Mouse (Mus musculus): ENCODE results near the gene Tlr8. TPM values are rescaled to one million over a fixed set of nuclear protein-coding genes. Genes with fewer than 3 reads are reported as not detected.
"Not testable (repeated sequence)": the region's sequence is repeated elsewhere in the genome, so short reads cannot be mapped to it uniquely, and the experiment has no call there.

Gene Tlr8
- polyA plus RNA-seq (2015; fragmentation: Nextera tagmentation; extraction: Ambion mirVana) = 0.08 TPM in 1 of 2 replicates, not detected in the other

DNA sequence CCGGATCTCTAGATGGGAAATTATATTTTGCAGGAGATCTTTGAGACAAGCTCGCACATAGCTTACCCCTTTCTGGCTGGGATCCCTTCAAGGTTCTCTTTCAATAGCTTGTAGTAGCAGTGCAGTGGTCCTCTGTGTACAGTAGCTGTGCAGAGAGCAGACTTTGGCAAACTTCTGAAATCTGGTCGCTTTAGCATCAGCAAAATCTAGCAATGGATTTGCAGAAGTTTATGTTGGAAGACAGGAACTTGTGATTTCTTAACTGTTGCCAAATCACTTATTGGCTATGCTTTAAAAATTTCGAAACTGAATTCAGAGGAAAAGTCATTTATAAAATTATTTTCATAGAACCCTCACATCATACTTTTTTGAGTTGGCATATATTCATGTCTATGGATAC, at the start of gene Tlr8:
Gene Tlr8 (minus strand): TSS at position 244 of the 400 bp plus-strand sequence.
- Histone ChIP-seq H3K4me2 (no peak within 1 kb of the TSS), H3K27me3 (replicated peaks) (0 out of 2 replicates have a peak, but pooled peaks cover 12% of the 10 kb centered on the region), H3K4me3 (replicated peaks) (no peak within 1 kb of the TSS), H3K9ac (replicated peaks) (no peak within 1 kb of the TSS), H3K27ac (replicated peaks) (no peak within 1 kb of the TSS), H3K4me1 (no peaks in the 10 kb centered on the region), H3K9me3 (replicated peaks) (no peaks in the 10 kb centered on the region), H3K36me3 (no peaks in the 10 kb centered on the region)
- WGBS = 83% methylated on average over 4 of the region's 4 CpGs
- no peak for ATAC-seq (ENCODE audit: low FRiP score)

GRCm38 (mm10) chrX:167302061-167302460, 37.9 kb upstream of the Tlr8 start:
- H3K4me1 ChIP-seq; H3K9ac ChIP-seq (replicated peaks); H3K36me3 ChIP-seq; H3K4me2 ChIP-seq; H3K9me3 ChIP-seq (replicated peaks); ATAC-seq (ENCODE audit: low FRiP score); H3K4me3 ChIP-seq (replicated peaks); H3K27ac ChIP-seq (replicated peaks); H3K27me3 ChIP-seq (replicated peaks): not testable (repeated sequence)
- 80% methylated on average over 1 of the region's 1 CpGs for WGBS

GRCm38 (mm10) chrX:167276953-167277352, 12.8 kb upstream of the Tlr8 start:
- Histone ChIP-seq H3K4me3 (replicated peaks) (no peak overlapping the region), H3K9me3 (replicated peaks) (no peaks in the 10 kb centered on the region), H3K36me3 (no peaks in the 10 kb centered on the region), H3K27ac (replicated peaks) (no peak overlapping the region), H3K4me2 (0 out of 2 replicates have a peak overlapping the region, but pooled peaks have one; percentile 26), H3K27me3 (replicated peaks) (peaks cover 4% of the 10 kb centered on the region), H3K9ac (replicated peaks) (no peak overlapping the region), H3K4me1 (no peaks in the 10 kb centered on the region)
- WGBS = 23% methylated on average over 9 of the region's 9 CpGs
- no peak for ATAC-seq (ENCODE audit: low FRiP score)

DNA sequence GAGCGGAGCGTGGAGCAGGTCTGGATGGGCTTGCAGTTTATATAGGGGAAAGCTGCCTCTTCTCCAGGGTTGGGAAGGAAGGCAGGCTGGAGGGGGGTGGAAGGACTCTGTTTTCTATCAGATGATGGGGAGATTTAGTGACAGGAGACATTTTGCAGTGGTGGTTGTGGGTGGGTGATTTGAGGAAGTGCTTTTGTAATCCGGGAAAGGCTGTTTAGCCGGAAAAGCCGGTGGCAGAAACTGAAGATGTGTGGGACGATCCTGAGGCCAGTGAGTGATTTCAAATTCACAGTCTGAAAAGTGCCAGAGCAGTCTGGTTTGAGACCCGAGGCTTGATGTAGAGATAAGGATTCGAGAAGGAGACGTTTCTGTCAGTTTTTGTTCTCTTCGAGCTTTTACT, 12.4 kb upstream of the Tlr8 start:
- Histone ChIP-seq H3K4me1 (no peaks in the 10 kb centered on the region), H3K4me3 (replicated peaks) (no peak overlapping the region), H3K36me3 (no peaks in the 10 kb centered on the region), H3K27ac (replicated peaks) (no peak overlapping the region), H3K9me3 (replicated peaks) (no peaks in the 10 kb centered on the region), H3K4me2 (0 out of 2 replicates have a peak overlapping the region, but pooled peaks have one; percentile 26), H3K9ac (replicated peaks) (no peak overlapping the region), H3K27me3 (replicated peaks) (peaks cover 4% of the 10 kb centered on the region)
- ATAC-seq (ENCODE audit: low FRiP score) = no peak
- 65% methylated on average over 10 of the region's 10 CpGs for WGBS

- H3K4me3 ChIP-seq (replicated peaks) = no peak overlapping the region
- no peak overlapping the region for H3K4me2 ChIP-seq
- no peaks in the 10 kb centered on the region for H3K36me3 ChIP-seq
- 80% methylated on average over 4 of the region's 4 CpGs for WGBS
- H3K27ac ChIP-seq (replicated peaks) = no peak overlapping the region
- 0 out of 2 replicates have a peak, but pooled peaks cover 12% of the 10 kb centered on the region for H3K27me3 ChIP-seq (replicated peaks)
- ATAC-seq (ENCODE audit: low FRiP score) = no peak
- H3K4me1 ChIP-seq = no peaks in the 10 kb centered on the region
- no peaks in the 10 kb centered on the region for H3K9me3 ChIP-seq (replicated peaks)
- no peak overlapping the region for H3K9ac ChIP-seq (replicated peaks)
These were observed 599 bp downstream of the Tlr8 start for GRCm38 (mm10) chrX:167263530-167263929.

DNA sequence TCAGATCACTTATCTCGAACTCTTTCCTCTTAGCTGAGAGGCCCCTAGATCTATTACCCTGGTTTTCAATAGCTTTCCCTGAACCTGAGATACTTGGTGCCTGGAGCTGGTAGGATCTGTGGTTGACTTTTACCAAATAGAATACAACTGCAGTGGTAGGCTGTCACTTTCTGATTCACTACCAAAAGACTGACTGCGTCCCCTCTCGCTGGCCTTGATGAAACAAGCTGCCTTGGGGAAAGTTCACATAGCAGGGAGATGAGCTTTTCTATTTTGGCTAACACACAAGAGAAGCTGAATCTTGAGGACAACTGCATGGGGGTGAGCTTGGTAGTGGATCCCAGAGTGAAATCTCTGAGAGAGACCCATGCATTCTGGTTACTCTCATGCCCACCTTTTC, 22.4 kb downstream of the Tlr8 start:
- ATAC-seq (ENCODE audit: low FRiP score) = no peak
- H3K4me1 ChIP-seq = no peaks in the 10 kb centered on the region
- H3K4me2 ChIP-seq = no peak overlapping the region
- H3K27ac ChIP-seq (replicated peaks) = no peak overlapping the region
- no peak overlapping the region for H3K9ac ChIP-seq (replicated peaks)
- H3K27me3 ChIP-seq (replicated peaks) = peaks cover 15% of the 10 kb centered on the region; the same call in 1 of the 2 replicates
- WGBS = 95% methylated on average over 3 of the region's 3 CpGs
- H3K4me3 ChIP-seq (replicated peaks) = no peak overlapping the region
- H3K36me3 ChIP-seq = no peaks in the 10 kb centered on the region
- H3K9me3 ChIP-seq (replicated peaks) = no peaks in the 10 kb centered on the region

GRCm38 (mm10) chrX:167239293-167239921, 24.7 kb downstream of the Tlr8 start:
- Histone ChIP-seq H3K27me3 (replicated peaks) (peaks cover 15% of the 10 kb centered on the region; the same call in 1 of the 2 replicates), H3K4me2 (no peak overlapping the region), H3K36me3 (no peaks in the 10 kb centered on the region), H3K9ac (replicated peaks) (no peak overlapping the region), H3K9me3 (replicated peaks) (no peaks in the 10 kb centered on the region), H3K4me1 (no peaks in the 10 kb centered on the region), H3K27ac (replicated peaks) (no peak overlapping the region), H3K4me3 (replicated peaks) (no peak overlapping the region)
- no peak for ATAC-seq (ENCODE audit: low FRiP score)
- 66% methylated on average over 9 of the region's 9 CpGs for WGBS

DNA sequence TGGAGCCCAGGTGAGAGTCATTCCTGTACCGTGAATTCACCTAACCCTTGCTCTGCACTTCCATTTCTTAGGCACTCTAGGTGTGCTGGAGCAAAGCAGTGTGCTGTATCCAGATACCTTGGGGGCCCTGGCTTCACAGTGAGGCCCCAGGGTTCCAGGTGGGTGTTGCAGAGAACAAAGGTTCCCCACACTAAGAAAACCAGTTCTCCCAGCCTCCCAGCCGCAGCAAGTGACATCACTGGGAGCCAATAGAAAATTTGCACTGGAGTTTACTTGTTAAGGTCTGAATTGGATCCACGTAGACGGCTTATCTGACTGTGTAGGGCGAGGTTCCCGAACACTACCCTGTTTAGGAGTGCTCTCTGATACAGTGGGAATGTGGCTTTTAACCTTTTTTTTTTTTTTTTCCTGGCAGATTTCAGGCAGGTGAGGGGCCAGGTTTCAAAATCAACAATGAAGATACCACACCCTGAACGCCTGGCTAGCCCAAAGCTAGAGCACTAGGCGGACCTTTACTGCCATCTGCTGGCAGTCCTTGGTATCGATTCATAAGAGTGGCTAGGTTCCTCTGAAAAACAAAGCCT, 30.9 kb downstream of the Tlr8 start:
- Histone ChIP-seq H3K4me3 (replicated peaks) (no peak overlapping the region), H3K4me2 (no peak overlapping the region), H3K27ac (replicated peaks) (no peak overlapping the region), H3K36me3 (no peaks in the 10 kb centered on the region), H3K4me1 (no peaks in the 10 kb centered on the region), H3K27me3 (replicated peaks) (peaks cover 4% of the 10 kb centered on the region), H3K9me3 (replicated peaks) (no peaks in the 10 kb centered on the region), H3K9ac (replicated peaks) (no peak overlapping the region)
- 26% methylated on average over 9 of the region's 9 CpGs for whole genome bisulfite sequencing
- peak; percentile 84 for ATAC-seq (ENCODE audit: low FRiP score)

DNA sequence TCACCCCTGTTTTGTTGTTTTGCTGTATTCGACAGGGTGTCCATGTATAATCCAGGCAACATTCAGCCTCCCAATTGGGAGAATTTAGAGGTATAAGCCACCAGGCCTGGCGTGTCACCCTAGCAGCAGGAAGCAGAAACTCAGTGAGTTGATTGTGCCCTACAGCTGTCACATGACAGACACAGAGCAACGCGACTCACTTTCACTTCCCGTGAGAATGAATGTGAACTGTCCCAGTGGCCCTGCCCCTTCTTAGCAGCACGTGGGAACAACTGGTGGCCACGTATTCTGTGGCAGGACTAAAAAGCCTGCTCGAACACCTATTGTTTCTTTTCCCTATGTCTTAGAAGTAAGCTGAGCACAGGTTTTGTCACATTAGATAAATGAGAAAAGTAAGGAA, 33.0 kb downstream of the Tlr8 start:
- H3K9me3 ChIP-seq (replicated peaks) = no peaks in the 10 kb centered on the region
- WGBS = 54% methylated on average over 8 of the region's 8 CpGs
- no peak overlapping the region for H3K27ac ChIP-seq (replicated peaks)
- H3K36me3 ChIP-seq = no peaks in the 10 kb centered on the region
- no peaks in the 10 kb centered on the region for H3K4me1 ChIP-seq
- H3K4me3 ChIP-seq (replicated peaks) = no peak overlapping the region
- no peak for ATAC-seq (ENCODE audit: low FRiP score)
- no peak overlapping the region for H3K9ac ChIP-seq (replicated peaks)
- peaks cover 4% of the 10 kb centered on the region for H3K27me3 ChIP-seq (replicated peaks)
- no peak overlapping the region for H3K4me2 ChIP-seq

- Histone ChIP-seq H3K4me1 (no peaks in the 10 kb centered on the region), H3K36me3 (no peaks in the 10 kb centered on the region), H3K9ac (replicated peaks) (no peak overlapping the region), H3K27me3 (replicated peaks) (peaks cover 4% of the 10 kb centered on the region), H3K27ac (replicated peaks) (no peak overlapping the region), H3K4me3 (replicated peaks) (no peak overlapping the region), H3K4me2 (no peak overlapping the region), H3K9me3 (replicated peaks) (no peaks in the 10 kb centered on the region)
- ATAC-seq (ENCODE audit: low FRiP score) = no peak
- 64% methylated on average over 1 of the region's 1 CpGs for WGBS
These were observed 34.3 kb downstream of the Tlr8 start for GRCm38 (mm10) chrX:167229819-167230218.

- Histone ChIP-seq H3K4me1 (no peaks in the 10 kb centered on the region), H3K9me3 (replicated peaks) (no peaks in the 10 kb centered on the region), H3K9ac (replicated peaks) (no peak overlapping the region), H3K4me3 (replicated peaks) (no peak overlapping the region), H3K27ac (replicated peaks) (no peak overlapping the region), H3K27me3 (replicated peaks) (peaks cover 4% of the 10 kb centered on the region), H3K4me2 (no peak overlapping the region), H3K36me3 (no peaks in the 10 kb centered on the region)
- WGBS = 46% methylated on average over 6 of the region's 6 CpGs
- no peak for ATAC-seq (ENCODE audit: low FRiP score)
These were observed 34.9 kb downstream of the Tlr8 start for GRCm38 (mm10) chrX:167229206-167229605.

GRCm38 (mm10) chrX:167227756-167228155, 36.4 kb downstream of the Tlr8 start:
- WGBS = 90% methylated on average over 6 of the region's 6 CpGs
- peaks cover 4% of the 10 kb centered on the region for H3K27me3 ChIP-seq (replicated peaks)
- no peaks in the 10 kb centered on the region for H3K9me3 ChIP-seq (replicated peaks)
- no peak overlapping the region for H3K9ac ChIP-seq (replicated peaks)
- H3K36me3 ChIP-seq = no peaks in the 10 kb centered on the region
- no peak overlapping the region for H3K27ac ChIP-seq (replicated peaks)
- no peak for ATAC-seq (ENCODE audit: low FRiP score)
- no peak overlapping the region for H3K4me2 ChIP-seq
- no peaks in the 10 kb centered on the region for H3K4me1 ChIP-seq
- H3K4me3 ChIP-seq (replicated peaks) = no peak overlapping the region

Data from neural tube, embryonic 15.5 days (tissue).